Comparison of ENCODE assay signal across 36 mouse cellular contexts in the genomic region with DNA sequence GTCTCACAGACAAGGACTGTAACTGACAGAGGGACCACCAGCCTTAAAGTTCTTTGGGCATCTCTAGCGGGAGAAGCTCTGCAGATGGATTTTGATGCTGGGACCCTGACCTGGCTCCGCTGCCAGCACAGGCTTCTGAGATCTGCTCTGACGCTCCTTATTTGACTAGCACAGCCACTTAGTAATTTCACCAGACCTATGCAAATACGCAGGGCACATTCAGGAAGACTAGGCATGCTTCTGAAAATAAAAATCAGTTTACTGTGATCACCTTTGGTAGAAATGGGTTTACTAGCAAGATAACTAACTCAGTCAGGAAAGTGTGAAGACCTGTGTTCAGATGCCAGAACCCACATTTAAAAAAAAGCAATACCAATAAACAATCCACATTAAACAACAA. TPM values are rescaled to one million over a fixed set of nuclear protein-coding genes. Genes with fewer than 3 reads are reported as not detected.
"Had no signal": no experiment of that assay in that cellular context is flagged by ENCODE, and none has a peak within 500 bp of the region (broad histone marks: within the 10 kb centered on the region; RNA-seq: fewer than 3 reads in every experiment).

No protein-coding gene starts in this region.

- H3K4me3 ChIP-seq: left cerebral cortex, adult 2 months; limb, embryonic 10.5 days; limb, embryonic 12.5 days; limb, embryonic 13.5 days; limb, embryonic 15.5 days; liver, embryonic 12.5 days; liver, embryonic 13.5 days; liver, embryonic 15.5 days; lung, embryonic 15.5 days; megakaryocyte, embryonic 14.5 days; midbrain, embryonic 10.5 days; midbrain, embryonic 12.5 days; midbrain, embryonic 13.5 days; midbrain, embryonic 15.5 days; myocyte had no signal

- H3K4me1 ChIP-seq: limb, embryonic 10.5 days; limb, embryonic 12.5 days; limb, embryonic 13.5 days; limb, embryonic 15.5 days; liver, embryonic 13.5 days; liver, embryonic 15.5 days; lung, embryonic 15.5 days; midbrain, embryonic 10.5 days; midbrain, embryonic 12.5 days; midbrain, embryonic 13.5 days; midbrain, embryonic 15.5 days had no signal

- H3K9me3 ChIP-seq: limb, embryonic 10.5 days; limb, embryonic 12.5 days; limb, embryonic 13.5 days; limb, embryonic 15.5 days; liver, embryonic 12.5 days; liver, embryonic 13.5 days; liver, embryonic 15.5 days; lung, embryonic 15.5 days; megakaryocyte, embryonic 14.5 days; midbrain, embryonic 10.5 days; midbrain, embryonic 12.5 days; midbrain, embryonic 13.5 days; midbrain, embryonic 15.5 days had no signal

- ATAC-seq: liver, embryonic 12.5 days; liver, postnatal 0 days; lung, postnatal 0 days; midbrain, embryonic 13.5 days; midbrain, embryonic 15.5 days; midbrain, embryonic 16.5 days had no signal

- DNase-seq: left cerebral cortex, postnatal 4 days; liver; liver, embryonic 13.5 days; liver, postnatal 0 days; lung, adult 18-20 months; lung, adult 2 months; lung, embryonic 14.5 days; lung, postnatal 10 days; lung, postnatal 14 days; lung, postnatal 36 days; lung, postnatal 4 days; midbrain, embryonic 14.5 days had no signal

- H3K36me3 ChIP-seq: limb, embryonic 10.5 days; limb, embryonic 12.5 days; limb, embryonic 13.5 days; limb, embryonic 15.5 days; liver, embryonic 12.5 days; liver, embryonic 13.5 days; liver, embryonic 15.5 days; lung, embryonic 15.5 days; midbrain, embryonic 10.5 days; midbrain, embryonic 12.5 days; midbrain, embryonic 13.5 days; midbrain, embryonic 15.5 days had no signal

- H3K27ac ChIP-seq: left cerebral cortex, adult 2 months; limb, embryonic 10.5 days; limb, embryonic 12.5 days; limb, embryonic 13.5 days; limb, embryonic 15.5 days; liver, embryonic 12.5 days; liver, embryonic 13.5 days; liver, embryonic 14.5 days; liver, embryonic 15.5 days; lung, embryonic 15.5 days; macrophage; midbrain, embryonic 10.5 days; midbrain, embryonic 12.5 days; midbrain, embryonic 13.5 days; midbrain, embryonic 15.5 days had no signal

- H3K4me2 ChIP-seq: limb, embryonic 12.5 days; limb, embryonic 13.5 days; limb, embryonic 15.5 days; liver, embryonic 11.5 days; liver, embryonic 12.5 days; liver, embryonic 13.5 days; liver, embryonic 15.5 days; lung, embryonic 14.5 days; lung, embryonic 15.5 days; midbrain, embryonic 11.5 days; midbrain, embryonic 12.5 days; midbrain, embryonic 13.5 days; midbrain, embryonic 15.5 days had no signal

- H3K9ac ChIP-seq: limb, embryonic 12.5 days; limb, embryonic 13.5 days; limb, embryonic 15.5 days; liver, embryonic 12.5 days; liver, embryonic 13.5 days; liver, embryonic 14.5 days; liver, embryonic 15.5 days; liver, postnatal 0 days; lung, embryonic 14.5 days; lung, embryonic 15.5 days; midbrain, embryonic 12.5 days; midbrain, embryonic 13.5 days; midbrain, embryonic 15.5 days had no signal

RNA-seq across cellular contexts. Expression of a gene that starts 8.1 kb away (rescaled TPM):
- total RNA-seq: liver, adult 2 months; megakaryocyte progenitor cell, adult 5-6 weeks; megakaryocyte, adult 5-6 weeks; monocyte, adult 5-6 weeks had no signal
- polyA plus RNA-seq: liver, adult 2 months; liver, embryonic 13.5 days; liver, embryonic 15.5 days; liver, postnatal 0 days; macrophage; myocyte had no signal

RNA-seq across cellular contexts. Expression of a gene that starts 38.6 kb away (rescaled TPM):
- total RNA-seq: monocyte, adult 5-6 weeks had no signal
- polyA plus RNA-seq: macrophage, myocyte had no signal
